Mouse (Mus musculus) cerebellum, adult 11 months (tissue): Measurements from ENCODE around the gene Lhfpl3.

ENCODE experiments used
- DNase-seq: peaks from one replicate; pipeline ENCODE4 v3.0.0; 2022

Gene Lhfpl3

DNA sequence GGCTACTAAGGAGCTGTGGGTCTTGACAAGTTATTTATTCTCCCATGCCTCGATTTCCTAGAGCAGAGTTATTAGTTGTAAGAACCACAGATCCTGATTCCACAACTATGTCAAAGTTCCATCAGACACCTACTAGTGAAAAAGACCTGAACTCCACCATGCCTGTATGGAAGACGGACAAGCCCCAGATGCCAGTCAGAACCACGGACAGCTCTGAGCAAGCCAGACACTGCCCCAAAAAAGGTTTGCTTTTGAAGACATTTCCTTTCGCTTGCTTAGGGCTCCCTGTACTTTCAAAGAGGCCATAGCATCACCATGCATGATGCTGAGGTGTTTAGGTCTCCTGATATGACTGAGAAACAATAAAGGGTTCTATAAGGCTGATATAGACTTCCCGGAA lies 197.4 kb downstream of the Lhfpl3 start:
- DNase-seq, result no peak

DNA sequence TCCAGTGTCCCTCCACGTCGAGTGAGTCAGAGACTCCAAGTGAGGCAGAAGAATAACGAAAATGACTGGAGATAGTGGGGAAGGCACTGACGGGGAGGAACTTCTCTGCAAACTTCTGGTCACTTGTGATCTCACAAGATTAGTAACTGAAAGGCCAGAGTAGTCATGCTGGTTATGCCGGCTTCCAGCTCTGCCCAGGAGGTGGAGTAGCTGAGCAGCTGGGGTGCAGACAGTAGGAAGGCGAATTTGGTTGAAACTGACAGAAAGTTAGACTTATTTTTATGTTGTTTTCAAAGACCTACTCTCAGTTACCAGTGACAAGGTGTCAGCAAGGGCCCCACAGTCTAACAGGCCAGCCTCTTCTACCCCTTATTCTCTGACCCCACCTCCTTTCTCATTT lies 217.4 kb downstream of the Lhfpl3 start:
- DNase-seq, result no peak

DNA sequence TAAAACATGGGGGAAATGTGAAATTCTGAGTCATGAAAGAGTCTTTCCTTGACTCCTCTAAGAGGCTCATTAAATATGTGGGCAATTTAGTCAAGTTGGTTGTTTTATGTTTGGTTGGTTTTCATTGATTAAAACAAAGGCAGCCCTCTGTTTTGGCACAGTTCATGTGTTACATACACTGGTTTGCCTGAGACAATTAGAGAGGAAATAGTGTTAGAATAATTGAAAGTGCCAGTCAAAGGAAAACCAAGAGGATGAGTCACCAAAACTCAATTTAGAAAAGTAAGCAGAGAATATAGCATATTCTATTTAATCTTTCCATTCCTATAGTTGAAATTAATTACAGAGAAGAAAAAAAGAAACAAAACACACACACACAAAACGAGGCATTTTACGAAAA lies 240.9 kb downstream of the Lhfpl3 start:
- DNase-seq, result no peak

DNA sequence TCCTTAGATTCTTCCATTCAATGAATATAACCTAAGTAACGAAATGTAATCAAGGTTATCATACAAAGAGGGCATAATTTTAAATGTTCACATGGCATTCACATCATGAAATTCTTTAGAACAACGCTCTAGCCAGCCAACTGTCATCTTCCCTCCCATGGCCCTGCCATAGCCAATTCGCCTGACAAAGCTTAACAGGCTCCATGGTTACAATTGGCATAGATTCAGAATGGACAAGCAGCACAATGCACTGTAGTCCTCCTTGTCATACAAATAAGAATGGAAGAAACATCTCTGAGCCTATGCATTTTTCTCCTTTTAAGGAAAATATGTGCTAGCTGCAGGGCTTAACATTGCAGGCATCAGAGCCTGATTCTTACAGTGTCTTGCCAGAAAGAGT lies 254.0 kb downstream of the Lhfpl3 start:
- DNase-seq, result no peak

DNA sequence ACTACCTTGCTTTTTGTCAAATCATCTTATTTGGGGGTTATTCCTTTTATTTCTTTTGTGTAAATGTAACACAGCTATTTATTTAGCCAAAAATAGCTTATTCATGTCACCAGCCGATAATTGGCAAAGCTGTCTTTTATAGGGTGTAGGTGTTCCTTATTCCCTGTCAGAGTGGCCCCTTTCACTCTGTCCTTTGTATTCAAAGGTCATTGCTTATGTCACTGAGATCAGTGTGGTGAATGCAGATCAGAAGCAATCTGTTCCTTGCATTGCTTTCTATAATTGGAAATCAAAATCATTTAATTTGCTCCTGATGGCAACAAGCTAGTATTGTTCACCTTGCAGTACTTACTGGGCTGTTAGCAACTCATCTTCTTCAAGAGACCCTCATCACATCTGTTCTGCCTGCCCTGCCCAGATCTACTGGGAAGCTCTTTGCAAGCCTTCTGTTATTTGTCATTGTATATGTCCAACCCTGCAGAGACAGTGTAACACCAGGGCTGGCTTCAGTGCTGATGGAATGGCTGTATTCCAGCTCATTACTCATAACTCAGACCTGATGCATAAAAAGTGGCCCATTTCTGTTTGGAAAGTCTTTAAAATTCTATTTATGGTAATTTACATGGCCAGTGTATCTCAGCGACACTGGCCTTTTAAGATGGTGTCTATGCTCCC lies 257.4 kb downstream of the Lhfpl3 start:
- DNase-seq, result no peak

DNA sequence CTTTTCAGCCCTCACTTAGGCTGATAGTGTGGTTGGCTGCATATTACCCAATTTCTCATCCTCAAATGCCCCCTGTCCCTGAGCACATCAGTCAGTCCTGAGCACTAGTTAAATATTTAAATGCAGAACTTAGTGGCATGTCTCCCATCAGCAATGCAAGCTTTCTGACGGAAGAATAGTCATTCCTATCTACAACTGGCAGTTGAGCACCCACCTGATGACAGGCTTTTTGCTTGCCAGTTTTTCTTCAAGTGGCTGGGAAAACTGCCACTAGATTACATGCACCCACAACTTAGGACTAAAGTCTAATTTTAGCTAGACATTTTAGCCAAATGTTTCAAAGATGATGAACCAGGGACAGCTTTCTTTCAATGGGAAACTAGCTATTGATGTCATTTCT lies 260.3 kb downstream of the Lhfpl3 start:
- DNase-seq, result no peak

DNA sequence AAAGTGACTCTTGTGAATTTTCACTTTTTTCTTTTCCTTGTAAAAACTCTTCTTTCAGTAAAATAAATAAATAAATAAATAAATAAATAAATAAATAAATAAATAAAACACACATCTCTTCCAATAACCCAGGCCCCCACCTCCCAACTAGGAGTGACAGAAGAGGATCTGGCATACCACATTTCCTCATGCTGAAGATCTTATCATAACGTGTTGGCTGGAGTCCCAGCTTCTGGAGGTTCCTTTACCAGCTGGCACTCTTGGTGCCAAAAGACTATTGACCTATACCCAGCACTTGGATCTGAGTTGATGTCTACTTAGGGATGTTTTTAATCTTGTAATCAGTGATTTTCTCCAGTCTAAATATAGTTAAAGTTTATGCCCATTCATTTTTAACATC lies 264.6 kb downstream of the Lhfpl3 start:
- no peak for DNase-seq

DNA sequence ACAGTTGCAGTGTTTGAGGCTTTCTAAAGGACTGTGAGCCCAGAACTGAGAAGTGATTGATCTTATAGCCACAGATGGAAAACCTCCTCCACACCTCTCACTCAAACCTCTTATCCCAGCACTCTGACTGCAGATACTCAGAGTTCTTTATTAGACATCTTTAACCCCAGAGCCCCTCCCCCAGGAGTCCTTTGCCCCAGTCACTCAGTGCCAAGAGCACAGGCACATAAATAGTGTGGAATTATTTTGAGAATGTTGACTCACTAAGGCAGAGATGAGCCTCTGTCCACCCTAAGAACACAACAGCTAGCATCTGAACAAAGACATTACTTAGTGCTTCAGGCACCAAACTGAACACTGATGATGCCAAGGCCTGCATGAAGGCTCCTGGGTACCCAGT lies 268.1 kb downstream of the Lhfpl3 start:
- no peak for DNase-seq

DNA sequence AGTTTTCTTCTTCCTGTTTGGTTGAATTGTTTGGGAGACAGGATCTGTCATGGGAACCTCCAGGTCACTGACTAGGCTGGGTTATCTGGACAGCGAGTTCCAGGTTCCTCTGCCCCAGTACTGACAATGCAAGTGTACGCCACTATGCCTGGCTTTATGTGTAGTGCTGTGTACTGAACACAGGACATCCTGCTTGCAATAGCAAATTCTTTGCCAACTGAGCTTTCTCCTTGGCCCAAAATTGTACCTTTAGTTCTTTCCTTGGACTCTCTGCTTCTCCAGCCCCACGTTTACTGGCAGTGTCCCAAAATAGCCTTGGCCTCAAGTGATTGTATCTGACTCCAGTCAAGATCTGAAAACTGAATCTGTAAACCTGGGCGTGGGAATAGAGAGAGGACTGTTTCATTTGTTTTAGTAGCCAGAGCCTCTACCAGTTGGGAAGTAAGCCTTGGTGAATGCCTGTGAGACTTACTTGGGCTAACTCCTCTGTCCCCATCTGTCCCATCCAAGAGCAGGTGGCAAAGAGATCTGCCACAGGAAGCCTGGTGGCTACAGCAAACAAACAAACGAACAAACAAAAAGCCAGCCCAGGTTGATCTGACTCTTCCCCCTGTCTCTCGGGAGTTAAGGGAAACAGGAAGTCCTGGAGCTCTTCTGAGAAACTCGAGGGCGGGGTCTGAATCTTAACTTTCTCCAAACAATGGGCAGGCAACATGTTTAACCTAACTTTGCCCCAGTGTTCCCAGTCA lies 269.9 kb downstream of the Lhfpl3 start:
- DNase-seq, result no peak

DNA sequence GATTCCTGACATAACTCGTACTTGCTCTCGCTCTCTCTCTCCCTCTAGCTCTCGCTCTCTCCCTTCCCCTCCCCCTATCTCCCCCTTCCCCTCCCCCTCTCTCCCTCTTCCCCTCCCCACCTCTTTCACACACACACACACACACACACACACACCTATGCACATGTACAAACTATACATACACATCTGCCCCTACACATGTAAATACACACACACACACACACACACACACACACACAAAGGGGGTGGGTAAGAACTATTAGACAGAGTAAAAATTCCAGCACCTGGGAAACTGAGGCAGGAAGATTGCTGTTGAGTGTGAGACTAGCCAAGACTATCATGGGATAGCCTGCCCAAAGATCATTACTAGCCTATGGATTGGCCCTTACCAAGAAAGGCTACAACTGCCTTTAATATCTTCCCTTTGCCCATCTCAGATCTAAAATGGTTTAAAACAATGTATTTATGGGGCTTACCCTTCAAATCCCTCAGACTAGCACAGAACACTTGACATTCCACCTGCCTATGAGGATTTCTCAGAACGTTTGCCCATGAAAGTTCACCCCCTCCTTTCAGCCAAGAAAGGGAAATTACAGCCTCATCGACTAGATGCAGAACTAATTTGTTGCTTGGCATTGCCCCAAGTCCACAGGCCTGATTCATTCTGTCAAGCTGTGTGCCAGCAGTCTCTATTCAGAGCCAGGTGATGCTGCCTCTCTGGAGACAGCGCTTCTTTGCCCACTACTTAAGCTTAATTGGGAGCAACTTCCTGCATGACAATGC lies 289.3 kb downstream of the Lhfpl3 start:
- DNase-seq, result peak; percentile 22

DNA sequence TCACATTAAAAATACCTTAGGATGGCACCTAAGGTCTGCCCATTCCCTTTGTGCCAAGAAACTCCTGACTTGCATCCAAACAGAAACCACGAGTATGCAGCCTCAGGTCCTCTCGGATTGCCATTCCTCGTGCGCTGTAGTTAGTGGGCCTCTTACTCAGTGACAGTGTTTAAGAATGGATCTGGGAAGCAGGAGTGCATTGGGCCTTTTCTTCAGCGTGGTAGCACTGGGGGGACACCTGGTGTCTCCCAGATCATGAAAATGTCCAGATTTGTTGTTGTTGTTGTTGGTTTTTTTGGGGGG lies 289.8 kb downstream of the Lhfpl3 start:
- no peak for DNase-seq

DNA sequence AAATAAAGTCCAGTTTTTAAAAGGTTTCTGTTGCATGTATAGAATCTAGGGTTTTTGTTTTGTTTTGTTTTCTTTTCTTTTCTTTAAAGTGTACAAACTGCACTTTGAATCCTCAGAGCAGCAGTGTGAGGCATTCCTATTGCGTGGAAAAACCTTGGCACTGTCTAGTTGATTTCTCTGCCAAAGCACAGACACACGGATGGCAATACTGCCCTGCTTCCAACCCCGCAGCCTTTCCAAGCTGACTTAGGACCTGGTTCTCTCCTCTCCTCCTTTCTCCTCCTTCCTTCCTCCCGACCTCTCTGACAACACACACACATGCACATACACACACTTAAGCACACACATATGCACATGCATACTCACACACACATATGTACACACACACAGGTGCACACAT lies 294.6 kb downstream of the Lhfpl3 start:
- DNase-seq, result no peak

DNA sequence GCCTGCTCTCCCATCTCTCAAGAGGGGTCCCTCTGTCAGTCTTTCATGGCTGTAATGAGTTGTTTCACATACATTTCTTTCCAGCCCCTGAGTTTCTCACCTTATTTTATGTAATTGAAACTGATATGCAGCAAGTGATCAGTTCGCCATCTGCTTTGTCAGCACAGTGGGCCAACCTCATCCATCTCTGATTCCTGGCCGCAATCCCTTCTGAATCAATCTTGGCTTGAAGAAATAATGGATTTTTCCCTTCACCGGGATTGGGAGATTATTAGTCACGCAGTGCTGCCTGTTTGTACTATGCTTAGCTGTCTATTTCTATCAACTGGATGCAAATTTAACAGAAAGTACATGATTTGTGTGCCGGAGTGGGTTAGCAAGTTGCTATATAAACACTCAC lies 297.0 kb downstream of the Lhfpl3 start:
- no peak for DNase-seq

DNA sequence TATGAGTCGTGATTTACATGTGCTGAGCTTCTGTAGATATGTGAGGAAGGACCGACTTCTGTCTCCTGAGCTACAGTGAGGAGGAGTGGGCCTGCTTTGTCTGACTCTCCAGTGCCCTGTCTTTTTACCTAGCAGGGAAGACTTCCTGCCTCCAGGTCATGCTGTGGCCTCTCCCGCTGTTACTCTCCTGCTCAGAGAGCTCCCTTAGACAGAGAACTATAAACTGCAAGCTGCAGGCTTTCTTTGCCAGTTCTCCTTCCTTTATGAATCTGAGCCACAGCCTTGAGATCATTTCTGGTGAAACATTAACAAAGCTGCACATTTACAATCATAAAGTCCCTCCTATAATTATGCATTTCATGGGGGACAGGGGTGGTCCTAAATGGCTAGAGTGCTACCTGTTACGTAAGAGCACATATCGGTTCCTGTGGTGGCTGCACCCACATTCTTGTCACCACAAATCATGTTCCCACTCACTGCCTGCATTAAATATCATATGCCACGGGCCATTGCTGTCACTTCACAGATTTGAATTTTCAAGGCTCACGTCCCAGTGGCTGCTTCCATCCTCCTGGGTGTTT lies 303.3 kb downstream of the Lhfpl3 start:
- DNase-seq, result no peak

DNA sequence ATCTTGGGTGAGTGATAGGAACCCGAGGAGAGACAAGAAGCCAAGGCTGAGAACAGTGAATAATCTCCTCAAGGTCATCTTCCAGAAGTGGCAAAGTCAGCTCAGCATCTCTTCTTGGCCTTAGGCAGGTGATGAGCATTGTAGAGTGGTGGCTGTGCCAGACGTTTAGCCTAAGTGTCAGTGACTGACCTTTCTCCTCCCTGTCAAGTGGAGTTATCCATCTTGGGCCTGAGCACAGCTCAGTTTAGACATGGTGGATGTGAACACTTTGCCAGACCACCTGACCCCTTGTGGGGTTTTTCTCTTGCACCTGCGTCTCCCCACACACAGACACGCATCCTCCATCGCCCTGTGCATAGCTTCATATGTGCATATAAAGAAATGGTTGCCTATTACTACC lies 305.6 kb downstream of the Lhfpl3 start:
- DNase-seq, result no peak

DNA sequence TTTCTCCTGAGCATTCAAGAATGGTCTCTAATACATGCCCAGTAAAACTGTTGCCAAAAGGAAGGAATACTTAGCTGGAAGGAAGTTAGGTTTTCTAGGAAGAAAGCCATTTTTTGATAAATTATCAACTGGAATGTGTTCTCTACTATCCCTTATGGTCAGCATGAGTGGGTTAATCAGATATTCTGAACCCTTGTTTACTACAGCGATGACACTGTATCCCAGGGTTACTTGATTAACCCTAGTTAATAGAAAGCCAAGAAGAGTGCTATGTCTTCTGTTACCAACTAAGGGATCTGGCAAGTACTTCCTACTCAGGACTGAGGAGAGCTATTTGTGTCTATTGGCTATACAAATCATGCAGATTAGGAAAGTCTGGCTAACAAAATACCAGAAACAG lies 349.0 kb downstream of the Lhfpl3 start:
- DNase-seq, result no peak

DNA sequence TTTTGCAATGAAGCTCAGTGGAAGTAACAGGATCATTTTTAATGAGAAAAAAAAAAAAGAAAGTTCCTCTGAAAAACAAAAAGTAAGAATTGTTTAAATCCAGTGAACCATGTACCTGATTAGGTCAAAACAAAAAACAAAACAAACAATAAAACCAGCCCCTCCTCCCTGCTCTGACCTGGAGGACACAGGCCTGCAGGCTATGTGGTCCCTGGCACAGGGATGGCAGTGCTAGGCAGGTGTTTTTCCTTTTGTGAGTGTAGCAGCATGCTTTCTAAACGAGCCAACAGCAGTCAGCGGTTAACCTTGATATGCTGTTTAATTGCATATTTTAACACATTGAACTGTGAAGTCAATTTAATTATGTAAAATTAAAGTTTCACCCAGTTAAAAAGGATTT lies 360.7 kb downstream of the Lhfpl3 start:
- DNase-seq, result no peak

DNA sequence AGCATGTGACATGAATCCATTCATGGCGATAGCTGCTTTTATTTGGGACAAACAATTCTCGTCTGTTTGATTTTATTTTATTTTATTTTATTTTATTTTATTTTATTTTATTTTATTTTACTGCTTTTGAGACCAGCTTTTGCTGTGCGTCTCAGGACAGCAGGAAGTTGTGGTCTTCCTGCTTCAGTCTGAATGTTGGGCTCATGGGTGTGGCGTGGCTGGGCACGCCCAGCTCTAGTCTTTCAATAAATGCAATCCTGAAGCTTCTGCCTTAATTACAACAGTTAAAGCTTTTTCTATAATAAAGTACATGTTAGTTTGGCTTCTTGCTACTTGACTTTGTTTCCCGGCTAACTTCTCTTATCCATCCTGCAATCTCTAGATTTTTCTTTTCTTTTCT lies 365.4 kb downstream of the Lhfpl3 start:
- no peak for DNase-seq

DNA sequence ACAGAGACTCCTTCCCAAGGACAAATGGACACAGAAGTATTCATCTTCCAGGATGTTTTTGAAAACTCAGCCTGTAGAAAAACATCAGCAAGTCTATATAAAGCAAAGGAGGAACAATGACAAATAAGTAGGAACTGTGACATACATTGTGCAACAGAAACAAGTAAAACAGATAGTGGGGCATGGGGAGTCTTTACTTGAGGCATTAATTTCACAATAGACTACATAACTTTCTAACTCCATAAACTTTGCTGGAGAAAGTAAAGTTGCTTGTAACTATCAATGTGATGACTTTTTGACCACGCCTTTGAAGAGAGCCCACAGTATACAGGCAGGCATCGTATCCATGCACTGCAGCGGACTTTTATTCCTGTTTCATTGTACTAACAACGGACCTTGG lies 368.4 kb downstream of the Lhfpl3 start:
- no peak for DNase-seq

DNA sequence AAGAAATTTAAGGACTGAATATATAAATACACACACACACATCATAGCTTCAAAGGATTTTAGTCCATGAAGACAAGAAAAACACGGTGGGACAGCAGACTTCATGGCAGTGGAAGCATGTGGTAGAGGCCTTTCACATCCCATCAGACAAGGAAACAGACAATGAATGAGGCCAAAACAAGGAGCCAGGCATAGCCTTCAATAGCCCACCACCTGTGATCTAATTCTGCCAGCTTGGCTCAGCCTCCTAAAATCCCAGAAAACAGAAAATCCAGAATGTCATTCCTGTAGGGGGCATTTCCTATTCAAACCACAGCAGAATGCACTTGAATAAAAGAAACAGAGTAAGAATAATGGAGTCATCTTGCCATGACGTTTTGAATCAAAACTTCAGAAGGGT lies 381.0 kb downstream of the Lhfpl3 start:
- no peak for DNase-seq

DNA sequence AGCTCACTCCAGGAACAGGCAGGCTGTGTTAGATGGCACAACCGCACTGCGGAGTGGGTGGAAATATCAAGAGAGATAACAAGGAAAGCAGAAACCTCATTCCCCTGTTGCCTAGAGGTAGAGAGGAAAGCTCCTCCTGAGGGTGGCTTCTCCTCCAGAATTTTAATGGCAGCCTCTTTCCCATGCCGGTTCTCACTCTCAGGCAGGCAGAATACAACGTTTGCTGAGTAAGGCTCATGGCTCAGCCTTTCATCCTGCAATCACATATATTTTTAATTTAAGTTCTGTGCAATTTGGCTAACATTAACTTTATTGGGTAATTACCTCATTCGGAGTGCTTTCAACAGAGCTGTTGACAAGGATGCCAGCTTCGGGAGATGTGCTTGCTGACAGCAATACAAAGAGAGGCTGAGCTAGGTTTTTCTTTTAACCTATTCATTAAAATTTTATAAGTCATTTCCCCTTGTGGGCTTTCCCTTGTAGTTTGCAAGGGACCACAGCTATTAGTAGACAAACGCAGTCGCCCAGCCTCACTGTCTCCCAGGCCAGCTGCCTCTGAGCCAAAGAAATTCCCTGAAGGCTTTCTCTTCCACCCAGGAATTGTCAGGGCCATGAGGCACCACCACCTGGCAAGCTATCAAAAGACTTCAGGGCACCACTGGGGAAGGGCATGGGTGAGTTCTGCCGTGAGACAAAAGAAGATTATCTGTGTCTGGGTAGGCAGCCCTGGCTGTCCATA lies 394.5 kb downstream of the Lhfpl3 start:
- DNase-seq, result no peak

DNA sequence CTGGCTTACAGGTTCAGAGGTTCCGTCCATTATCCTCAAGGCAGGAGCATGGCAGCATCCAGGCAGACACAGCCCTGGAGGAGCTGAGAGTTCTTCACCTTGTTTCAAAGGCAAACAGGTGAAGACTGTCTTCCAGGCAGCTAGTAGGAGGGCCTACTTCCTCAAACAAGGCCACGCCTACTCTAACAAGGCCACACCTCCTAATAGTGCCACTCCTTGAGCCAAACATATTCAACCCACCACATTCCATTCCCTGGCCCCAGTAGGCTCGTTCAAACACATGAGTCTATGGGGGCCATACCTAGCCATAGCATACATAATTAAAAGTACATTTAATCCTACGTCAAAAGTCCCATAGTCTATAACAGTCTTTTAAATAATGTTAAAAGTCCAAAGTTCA lies 407.4 kb downstream of the Lhfpl3 start:
- no peak for DNase-seq

DNA sequence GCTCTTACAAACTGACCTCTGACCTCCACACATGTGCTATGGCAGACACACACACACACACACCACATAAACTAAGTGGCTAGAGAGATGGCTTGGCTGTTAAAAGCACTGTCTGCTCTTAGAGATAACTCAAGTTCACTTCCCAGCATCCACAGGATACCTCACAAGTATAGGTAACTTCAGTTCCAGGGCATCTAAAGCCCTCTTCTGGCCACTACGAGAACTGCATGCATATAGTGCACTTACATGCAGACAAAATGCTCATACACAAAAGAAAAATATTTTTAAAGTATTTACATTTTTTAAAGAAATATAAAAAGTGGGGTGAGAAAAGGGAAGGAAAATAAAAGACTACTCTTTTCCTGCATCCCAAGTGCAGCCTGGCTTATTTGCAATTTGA lies 408.6 kb downstream of the Lhfpl3 start:
- DNase-seq, result no peak
